ENCODE assay signal across 8 mouse cellular contexts in the genomic region with DNA sequence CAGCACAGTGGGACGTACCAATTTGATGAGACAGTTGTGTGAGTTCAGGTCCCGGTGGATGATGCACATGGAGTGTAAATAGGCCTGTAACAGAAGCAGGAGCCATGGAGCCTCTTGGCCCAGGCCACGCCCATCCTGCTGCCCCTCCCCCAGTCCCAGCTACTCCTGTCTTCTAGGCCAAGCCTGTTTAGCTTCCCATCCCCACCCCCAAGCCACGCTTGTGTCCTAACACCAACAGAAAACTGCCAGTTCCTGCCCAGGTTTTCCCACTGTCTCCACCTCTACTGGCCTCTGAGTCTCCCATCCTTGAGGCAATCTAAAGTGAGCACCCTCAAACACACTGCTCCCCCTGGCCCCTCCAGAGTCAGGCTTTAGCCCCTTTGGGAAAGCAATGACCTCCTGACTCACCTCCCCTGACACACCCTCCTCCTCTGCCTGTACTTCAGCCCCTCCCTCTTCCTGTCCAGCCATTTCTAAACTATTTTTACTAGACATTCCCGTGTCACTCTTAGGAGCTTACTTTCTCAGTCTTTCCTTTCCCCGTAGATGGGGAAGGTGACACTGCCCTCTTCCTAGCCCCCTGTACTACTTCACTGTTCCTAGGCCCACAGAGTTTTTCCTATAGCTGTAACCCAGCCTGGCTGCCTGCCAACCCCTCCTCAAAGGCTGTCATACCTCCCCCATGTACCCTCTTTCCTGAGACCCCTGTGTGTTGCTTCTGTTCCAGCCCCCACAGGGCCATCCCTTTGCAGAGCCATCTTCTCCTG. TPM values are rescaled to one million over a fixed set of nuclear protein-coding genes. Genes with fewer than 3 reads are reported as not detected.
DNase-seq lines count a peak whose midpoint lies in the region; ATAC-seq and TF ChIP-seq lines count a peak whose summit lies in the region.

No protein-coding gene starts in this region.

- H3K27me3 ChIP-seq in heart, embryonic 13.5 days (replicated peaks): no peaks in the 10 kb centered on the region
- H3K27me3 ChIP-seq in liver, embryonic 13.5 days: no peaks in the 10 kb centered on the region

- TF ChIP-seq CTCF in lung, adult 2 months (IDR thresholded peaks at IDR 0.05; ENCODE audit: insufficient read depth, low read length): no peak

- H3K4me3 ChIP-seq in lung, adult 2 months (replicated peaks; ENCODE audit: extremely low read depth, low read depth, low read length): no peak overlapping the region
- H3K4me3 ChIP-seq in heart, embryonic 13.5 days: no peak overlapping the region
- H3K4me3 ChIP-seq in liver, embryonic 13.5 days (replicated peaks): no peak overlapping the region

- peaks cover 70% of the 10 kb centered on the region for H3K36me3 ChIP-seq in heart, embryonic 13.5 days
- peaks cover 53% of the 10 kb centered on the region for H3K36me3 ChIP-seq in liver, embryonic 13.5 days

- no peaks in the 10 kb centered on the region for H3K9me3 ChIP-seq in heart, embryonic 13.5 days
- H3K9me3 ChIP-seq in liver, embryonic 13.5 days (replicated peaks): no peaks in the 10 kb centered on the region

- DNase-seq in lung, adult 18-20 months: peak; percentile 61 to 73
- no peak for DNase-seq in lung, adult 2 months
- peak; percentile 97 for DNase-seq in R1 (ENCODE audit: low read depth, low spot score)
- DNase-seq in liver, embryonic 13.5 days: no peak
- DNase-seq in frontal cortex, adult 2 months (ENCODE audit: extremely low spot score in 1 of 2, low spot score in 1 of 2): no peak
- DNase-seq in gastrocnemius, adult 18-20 months (ENCODE audit: low spot score): no peak

- H3K4me1 ChIP-seq in lung, adult 2 months (ENCODE audit: control insufficient read depth, insufficient read depth, low read length): peaks cover 10% of the 10 kb centered on the region
- peaks cover 24% of the 10 kb centered on the region for H3K4me1 ChIP-seq in heart, embryonic 13.5 days
- peaks cover 22% of the 10 kb centered on the region for H3K4me1 ChIP-seq in liver, embryonic 13.5 days (replicated peaks)

- peak; percentile 21; the same call in 1 of the 2 replicates for ATAC-seq in heart, embryonic 13.5 days (ENCODE audit: extremely low read depth, insufficient number of reproducible peaks, low FRiP score, low TSS enrichment)
- ATAC-seq in liver, embryonic 13.5 days (ENCODE audit: low read depth): 0 out of 2 replicates have a peak, but pooled peaks have one; percentile 33
- ATAC-seq in activated CD4-positive, CD25-positive, alpha-beta regulatory T cell, adult 4 months: no peak

- no peak overlapping the region for H3K4me2 ChIP-seq in heart, embryonic 13.5 days
- no peak overlapping the region for H3K4me2 ChIP-seq in liver, embryonic 13.5 days

- H3K9ac ChIP-seq in heart, embryonic 13.5 days: peak overlapping the region; percentile 54
- no peak overlapping the region for H3K9ac ChIP-seq in liver, embryonic 13.5 days

- TF ChIP-seq POLR2A in lung, adult 2 months (IDR thresholded peaks at IDR 0.05; ENCODE audit: borderline replicate concordance, extremely low read depth, low read depth, low read length): no peak

- H3K27ac ChIP-seq in heart, embryonic 13.5 days (replicated peaks): peak overlapping the region; percentile 76
- 0 out of 2 replicates have a peak overlapping the region, but pooled peaks have one; percentile 3 for H3K27ac ChIP-seq in liver, embryonic 13.5 days

- 26% methylated on average over 6 of the region's 6 CpGs for WGBS in lung, adult 2 months
- 19% methylated on average over 6 of the region's 6 CpGs for WGBS in heart, embryonic 13.5 days
- 35% methylated on average over 6 of the region's 6 CpGs for WGBS in liver, embryonic 13.5 days (ENCODE audit: insufficient replicate concordance)

RNA-seq across cellular contexts. Expression of gene Pik3ip1, which starts 18.6 kb away (rescaled TPM):
- polyA plus RNA-seq in lung, adult 2 months (2012; rRNA removed): 23.2 and 38.3 TPM in 2 replicates
- polyA plus RNA-seq in heart, embryonic 13.5 days (2015; fragmentation: Nextera tagmentation; extraction: Ambion mirVana): 19.0 and 25.9 TPM in 2 replicates
- polyA plus RNA-seq in liver, embryonic 13.5 days (2015; fragmentation: Nextera tagmentation; extraction: Ambion mirVana): 1.1 and 1.5 TPM in 2 replicates
- polyA plus RNA-seq in frontal cortex, adult 2 months (2012; rRNA removed): 43.9 and 45.8 TPM in 2 replicates
- polyA plus RNA-seq in activated CD4-positive, CD25-positive, alpha-beta regulatory T cell, adult 4 months (2017; shearing (Covaris generic)): 10 to 100 TPM; 32.9 to 53.5 TPM
- 10 to 100 TPM; 27.2 to 30.8 TPM for total RNA-seq in gastrocnemius, adult 18-20 months (2021)

Comparison
In these comparisons a context has a peak if more than half of its experiments do, and no peak if none do; other contexts are left out.
1. DNase-seq: peak in lung, adult 18-20 months (2 of 2) and R1 (single experiment); none in lung, adult 2 months (single experiment), liver, embryonic 13.5 days (single experiment), frontal cortex, adult 2 months (0 of 2) and gastrocnemius, adult 18-20 months (single experiment).